Mouse (Mus musculus) embryo, embryonic 10 days (tissue): ENCODE data around the gene Gba2.

ENCODE experiments used
- DNase-seq: peaks from one replicate; pipeline ENCODE4 v3.0.0-alpha.2; 2015; ENCODE audit warnings: low spot score

The Gba2 gene

DNA sequence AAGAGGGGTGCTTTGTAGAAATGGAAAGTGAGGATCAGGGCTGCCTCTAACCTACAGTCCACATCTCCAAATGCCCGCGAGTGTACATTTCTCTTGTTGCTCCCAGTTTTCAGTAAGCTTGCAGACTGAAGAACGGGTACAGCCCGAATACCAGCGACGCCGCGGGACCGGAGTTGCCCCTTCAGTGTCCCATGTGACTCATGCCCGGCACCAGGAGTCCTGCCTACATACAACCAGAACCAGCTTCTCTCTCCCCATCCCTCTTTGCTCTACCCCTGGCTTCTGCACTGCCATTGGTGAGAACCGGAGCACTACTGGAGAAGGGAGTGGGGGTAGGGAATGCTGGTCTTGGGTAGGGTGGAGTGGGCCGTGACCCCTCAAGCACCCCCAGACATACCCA is 2.7 kb upstream of the Gba2 start:
- DNase-seq, result no peak

- DNase-seq, result no peak
Observed at GRCm38 (mm10) chr4:43580721-43581120, 2.0 kb upstream of the Gba2 start.

- DNase-seq, result no peak
Observed at GRCm38 (mm10) chr4:43579731-43580130, 1.1 kb upstream of the Gba2 start.

DNA sequence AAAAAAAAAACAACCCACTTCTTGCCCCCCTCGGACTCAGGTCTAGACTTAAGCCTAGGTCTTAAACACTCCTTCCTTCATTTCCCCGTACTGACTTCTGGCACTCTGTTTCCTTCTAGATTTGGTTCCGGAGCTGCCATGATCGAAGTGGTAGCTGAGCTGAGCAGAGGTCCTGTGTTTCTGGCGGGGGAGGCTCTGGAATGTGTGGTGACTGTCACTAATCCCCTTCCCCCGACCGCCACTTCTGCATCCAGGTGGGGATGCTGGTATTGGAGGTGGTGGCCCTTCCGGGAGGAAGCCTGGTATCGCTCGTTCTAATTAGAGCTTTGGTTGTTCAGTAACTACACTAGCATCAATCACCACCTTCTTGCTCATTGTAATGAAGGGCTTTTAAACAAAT is 583 bp upstream of the Gba2 start:
- DNase-seq, result no peak

DNA sequence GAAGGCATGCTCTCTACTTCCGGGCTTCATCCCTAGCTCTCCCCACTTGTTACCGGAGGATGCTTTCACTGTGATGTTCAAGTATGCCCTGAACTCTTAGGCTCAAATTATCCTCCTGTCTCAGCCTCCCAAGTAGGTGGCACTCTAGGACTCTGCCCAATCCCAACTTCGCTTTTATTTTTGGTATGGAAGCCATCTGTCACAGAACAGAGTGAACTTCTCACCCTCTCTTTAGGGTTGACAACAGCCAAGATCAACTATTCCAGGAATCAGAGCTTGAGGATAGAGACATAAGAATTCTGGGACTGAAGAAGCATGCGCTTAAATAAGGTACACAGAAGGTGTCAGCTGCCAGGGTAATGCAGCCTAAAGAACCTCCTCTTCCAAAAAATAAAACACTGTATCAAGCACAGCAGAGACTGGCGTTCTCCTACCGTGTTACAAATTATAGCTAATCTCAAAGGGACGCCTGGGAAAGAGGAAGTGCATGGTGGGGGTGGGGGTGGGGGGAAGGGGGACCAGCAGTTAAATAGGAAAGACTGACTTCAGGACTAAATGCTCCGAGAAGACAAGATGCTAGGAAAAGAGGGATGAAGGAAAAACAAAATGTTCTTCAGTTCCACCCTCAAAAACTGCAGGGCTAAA is 1.3 kb downstream of the Gba2 start:
- no peak for DNase-seq

- no peak for DNase-seq
Observed at GRCm38 (mm10) chr4:43575356-43575755, 3.3 kb downstream of the Gba2 start.

DNA sequence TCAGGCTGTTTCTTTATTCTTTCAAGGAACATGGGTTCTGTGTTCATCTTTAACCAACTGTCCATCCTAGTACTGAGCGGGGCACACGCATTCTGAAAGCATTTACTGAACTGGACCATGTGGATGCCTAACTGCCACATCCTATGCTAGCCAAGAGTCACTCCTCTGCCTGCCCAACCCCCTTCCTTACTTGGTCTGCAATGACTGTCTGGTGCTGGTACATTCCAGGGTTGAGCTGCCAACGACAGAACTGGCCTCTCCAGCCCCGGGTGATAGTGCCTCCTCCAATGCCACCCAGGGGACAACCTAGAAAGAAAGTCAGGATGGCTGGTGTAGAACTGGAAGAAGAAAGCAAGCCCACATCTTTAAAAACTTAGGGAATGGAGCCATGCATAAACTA is 5.1 kb downstream of the Gba2 start:
- DNase-seq, result no peak

GRCm38 (mm10) chr4:43571395-43572045 is 7.2 kb downstream of the Gba2 start:
- no peak for DNase-seq

- no peak for DNase-seq
Observed at GRCm38 (mm10) chr4:43567140-43567539, 11.5 kb downstream of the Gba2 start.

DNA sequence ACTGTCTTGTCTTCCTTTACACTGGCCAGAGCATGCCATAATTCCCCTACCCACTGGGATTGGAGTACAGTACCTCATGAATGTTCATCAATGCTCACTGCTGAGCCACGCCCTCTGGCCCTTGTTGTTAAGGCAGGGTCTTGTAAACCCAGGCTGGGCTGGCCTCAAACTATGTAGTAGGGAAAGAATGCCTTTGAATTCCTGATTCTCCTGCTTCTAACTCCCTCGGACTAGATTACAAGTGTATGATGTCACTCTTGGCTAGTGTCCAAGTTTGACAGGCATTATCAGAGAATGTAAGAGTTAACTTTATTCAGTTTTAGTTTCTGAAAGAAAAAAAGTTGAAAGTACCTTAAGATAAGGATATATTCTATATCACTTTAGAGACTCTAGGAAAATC is 14.4 kb downstream of the Gba2 start:
- DNase-seq, result no peak

- DNase-seq, result no peak
Observed at GRCm38 (mm10) chr4:43563601-43563875, 15.1 kb downstream of the Gba2 start.

- DNase-seq, result no peak
Observed at GRCm38 (mm10) chr4:43562769-43563600, 15.7 kb downstream of the Gba2 start.

- peak; percentile 98 for DNase-seq
Observed at GRCm38 (mm10) chr4:43561997-43562768, 16.5 kb downstream of the Gba2 start, which contains the start of the genes Creb3 and Tln1. Gene Creb3, plus strand, starts transcription at chr4:43562332. Gene Tln1, minus strand, starts transcription at chr4:43562691.

- DNase-seq, result no peak
Observed at GRCm38 (mm10) chr4:43561436-43561996, 17.2 kb downstream of the Gba2 start.

GRCm38 (mm10) chr4:43560976-43561375 is 17.7 kb downstream of the Gba2 start:
- no peak for DNase-seq

DNA sequence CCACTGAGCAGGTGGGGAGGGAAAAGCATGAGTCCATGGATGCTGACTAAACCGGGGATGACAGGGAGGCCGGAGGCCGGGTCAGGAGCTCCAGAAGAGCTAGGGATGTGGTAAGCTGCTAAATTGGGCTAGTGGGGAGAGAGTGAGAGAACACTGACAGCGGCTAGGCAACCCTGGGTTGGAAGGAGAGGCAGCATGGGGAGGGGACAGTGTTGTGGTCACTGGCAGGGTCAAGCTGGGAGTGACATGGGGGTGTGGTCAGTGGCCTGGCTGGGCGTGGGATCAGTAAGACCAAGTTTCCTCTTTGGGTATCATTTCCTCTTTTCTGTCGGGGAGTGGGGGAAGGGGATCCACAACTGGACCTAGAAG is 18.4 kb downstream of the Gba2 start:
- DNase-seq, result peak; percentile 54

DNA sequence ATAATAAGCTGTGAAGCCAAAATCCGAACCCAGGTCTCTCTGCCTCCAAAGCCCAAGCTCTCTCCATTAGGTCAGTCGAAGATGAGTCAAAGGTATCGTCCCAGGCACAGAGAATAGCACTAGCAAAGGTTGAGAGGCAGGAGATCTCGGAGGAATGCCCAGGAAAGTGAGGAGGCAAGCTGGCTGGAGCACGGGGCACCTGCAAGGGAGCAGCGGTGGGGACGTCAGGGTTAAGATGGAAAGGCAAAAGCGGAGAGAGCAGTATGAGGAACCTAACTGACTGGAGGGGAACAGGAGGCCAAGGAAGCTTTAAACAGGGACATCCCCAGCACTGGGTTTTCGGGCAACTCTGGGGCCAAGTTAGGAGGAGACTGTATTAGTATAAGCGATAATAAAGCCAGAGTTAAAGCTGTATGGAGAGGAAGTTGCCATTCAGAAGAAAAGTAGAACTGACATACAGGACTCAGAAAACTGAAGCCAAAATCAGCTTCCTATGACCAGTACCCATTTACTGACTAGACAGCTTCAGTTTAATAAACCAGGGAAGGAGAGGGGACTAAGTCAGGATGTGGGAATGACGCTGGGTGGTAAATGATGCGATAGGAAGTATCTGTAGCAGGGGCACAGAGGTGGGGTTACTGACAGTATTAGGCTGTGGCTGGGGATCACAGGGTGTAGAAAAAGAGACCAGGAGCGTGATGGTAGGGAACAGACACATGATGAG is 19.0 kb downstream of the Gba2 start:
- DNase-seq, result no peak

DNA sequence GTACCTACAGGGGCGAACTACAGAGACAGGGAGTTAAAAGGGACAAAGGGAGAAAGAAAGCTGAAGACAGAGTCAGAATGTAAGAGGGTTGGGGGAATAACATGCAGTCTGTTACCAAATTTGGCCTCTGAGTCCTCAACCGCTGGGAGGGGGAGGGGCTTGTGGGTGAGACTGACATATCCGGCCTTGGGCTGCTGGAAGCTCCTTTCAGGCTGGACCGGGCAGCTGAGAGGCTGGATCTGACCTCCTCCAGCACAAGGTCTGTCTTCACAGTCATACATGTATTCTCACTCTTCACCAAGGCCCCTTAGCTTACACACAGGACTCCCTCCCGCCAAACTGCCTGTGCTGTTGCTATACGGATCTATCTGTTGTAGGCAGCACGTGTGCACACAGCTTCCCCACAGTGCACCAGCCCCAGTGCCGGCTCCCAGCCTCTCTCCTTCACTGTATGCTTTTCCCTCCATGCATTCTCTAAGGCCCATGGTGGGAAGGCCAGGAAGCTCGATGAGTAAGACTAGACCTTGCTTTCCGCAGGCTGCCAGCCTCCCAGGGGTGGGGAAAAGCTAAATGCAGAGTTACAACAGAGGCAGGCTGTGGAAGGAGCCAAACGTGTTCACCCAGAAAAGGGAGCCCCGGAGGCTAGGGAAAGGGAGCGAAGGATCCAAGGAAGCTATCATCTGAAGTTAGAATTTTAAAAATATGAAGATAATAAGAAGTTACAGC is 19.9 kb downstream of the Gba2 start:
- peak; percentile 77 for DNase-seq

DNA sequence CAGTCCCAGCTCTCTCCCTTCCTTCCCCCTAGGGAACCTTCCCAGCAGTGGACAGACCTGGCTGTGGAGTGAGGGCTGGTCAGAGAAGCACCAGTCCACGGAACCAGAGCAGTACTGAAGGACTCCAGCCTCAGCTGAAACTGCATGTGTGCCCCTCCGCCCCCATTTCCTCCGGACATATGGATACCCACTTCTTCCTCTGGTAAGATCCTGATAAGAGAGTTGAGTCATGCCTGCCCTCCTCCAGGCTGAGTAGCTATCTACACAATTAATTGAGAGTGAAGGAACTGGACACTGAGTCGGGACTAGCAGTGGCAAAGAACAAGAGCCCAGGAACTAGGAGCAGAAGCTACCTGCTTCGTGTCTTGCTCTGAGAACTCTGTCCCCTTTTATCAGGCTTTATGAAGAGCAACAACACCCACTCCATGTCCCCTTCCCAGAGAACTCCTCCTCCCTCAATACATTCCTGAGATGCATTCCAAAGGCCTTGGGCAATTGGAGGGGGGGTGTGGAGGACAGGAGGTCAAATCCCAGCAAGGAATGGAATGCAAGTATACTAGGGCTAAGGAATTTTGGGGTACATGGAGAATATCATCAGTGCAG is 20.5 kb downstream of the Gba2 start:
- peak; percentile 70 for DNase-seq

DNA sequence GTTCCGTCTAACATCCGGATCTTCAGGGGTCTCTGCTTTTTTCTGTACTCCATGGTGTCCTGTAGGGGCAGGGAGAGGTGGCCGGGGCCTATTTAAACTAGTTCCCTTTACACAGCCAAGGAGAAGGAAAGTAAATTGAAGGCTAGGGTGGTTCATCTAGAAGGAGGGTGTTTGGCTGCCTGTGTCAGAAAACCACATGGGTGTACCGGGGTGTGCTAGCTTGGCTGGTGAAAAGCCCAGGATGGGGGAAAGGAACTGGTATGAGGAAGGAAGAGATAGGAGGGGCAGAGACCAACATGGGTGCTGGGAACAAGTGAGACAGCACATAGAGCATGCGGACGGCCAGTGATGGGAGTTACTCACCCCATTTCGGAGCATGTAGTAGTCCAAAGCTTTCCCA is 22.7 kb downstream of the Gba2 start:
- DNase-seq, result no peak
